Mouse (Mus musculus): Measurements from ENCODE around the gene Olfr418. TPM values are rescaled to one million over a fixed set of nuclear protein-coding genes. Genes with fewer than 3 reads are reported as not detected.
"Not testable (repeated sequence)": the region's sequence is repeated elsewhere in the genome, so short reads cannot be mapped to it uniquely, and the experiment has no call there.

Gene Olfr418
- polyA plus RNA-seq (2016; fragmentation: Nextera tagmentation; extraction: Ambion mirVana), result not detected in 2 replicates

DNA sequence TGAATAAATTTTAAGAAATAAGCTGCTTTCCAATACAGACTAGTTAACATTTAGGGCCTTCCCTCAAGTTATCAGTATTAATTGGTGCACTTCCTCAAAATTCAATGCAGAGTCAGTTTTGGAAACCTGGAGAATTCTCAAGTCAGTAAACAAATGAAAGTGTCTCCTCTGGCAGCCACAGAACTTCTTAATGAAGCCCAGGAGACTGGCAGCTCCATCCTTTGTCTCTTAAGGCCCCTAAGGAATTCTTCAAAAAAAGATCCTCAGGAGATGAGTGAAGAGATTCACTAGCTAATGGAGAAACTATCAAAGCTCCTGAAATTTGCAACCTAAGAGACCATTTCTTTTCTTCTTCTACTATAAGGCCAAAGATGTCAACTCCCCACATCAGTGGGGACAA is at the start of gene Olfr418:
TSS of gene Olfr418 (plus strand) at position 301 of the 400 bp plus-strand sequence.
- no peak for DNase-seq (ENCODE audit: low spot score)
- H3K4me3 ChIP-seq, result no peak within 1 kb of the TSS
- H3K4me1 ChIP-seq, result no peaks in the 10 kb centered on the region
- no peaks in the 10 kb centered on the region for H3K27me3 ChIP-seq (ENCODE audit: low read depth, poor library complexity, severe bottlenecking)
- no peaks in the 10 kb centered on the region for H3K36me3 ChIP-seq
- H3K9me3 ChIP-seq (replicated peaks), result no peaks in the 10 kb centered on the region
- H3K27ac ChIP-seq (replicated peaks), result no peak within 1 kb of the TSS

DNA sequence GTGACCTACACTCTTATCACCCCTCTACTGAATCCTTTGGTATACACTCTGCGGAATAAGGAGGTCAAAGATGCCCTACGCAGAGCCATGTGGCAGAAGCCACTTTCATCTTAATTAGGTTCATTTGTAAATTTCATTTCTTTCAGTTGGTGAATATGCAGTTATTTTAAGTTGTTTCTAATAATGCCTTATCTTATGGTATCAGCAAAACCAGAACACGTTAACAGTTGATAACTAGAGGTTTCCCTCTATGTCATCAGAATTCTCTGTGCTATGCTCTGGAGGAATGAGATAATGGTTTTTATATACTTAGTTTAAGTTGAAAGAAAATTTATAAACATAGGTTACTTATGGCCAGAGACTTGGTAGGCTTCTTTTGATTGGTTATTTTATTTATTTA is 49.3 kb upstream of the Olfr418 start:
- Histone ChIP-seq H3K9me3 (replicated peaks) (no peaks in the 10 kb centered on the region), H3K4me1 (no peaks in the 10 kb centered on the region), H3K27ac (replicated peaks) (no peak overlapping the region), H3K4me3 (no peak overlapping the region), H3K36me3 (no peaks in the 10 kb centered on the region), H3K27me3 (ENCODE audit: low read depth, poor library complexity, severe bottlenecking) (no peaks in the 10 kb centered on the region)
- 90% methylated on average over 3 of the region's 3 CpGs for WGBS
- no peak for DNase-seq (ENCODE audit: low spot score)

DNA sequence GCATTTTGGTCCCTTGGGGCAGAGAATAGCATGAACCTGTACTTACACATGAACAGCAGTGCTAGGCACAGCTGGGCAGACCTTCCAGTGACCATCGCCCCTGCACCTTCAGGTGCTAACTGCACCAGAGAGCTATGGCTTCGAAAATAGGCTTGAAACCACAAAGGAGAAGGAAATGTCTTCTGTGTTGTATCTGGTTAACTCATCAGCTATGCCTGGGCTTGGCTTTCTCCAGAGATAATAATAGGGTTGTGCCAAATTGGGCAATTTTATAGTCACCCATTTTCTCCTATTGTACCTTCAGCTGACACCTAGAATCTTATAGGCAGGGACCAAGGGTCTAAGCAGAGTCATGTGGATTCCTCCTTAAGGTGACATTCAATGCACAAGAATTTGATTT is 38.7 kb upstream of the Olfr418 start, which contains the start of gene Fcer1a:
TSS of gene Fcer1a (minus strand) at position 134 of the 400 bp plus-strand sequence.
- H3K4me3 ChIP-seq, result no peak within 1 kb of the TSS
- no peaks in the 10 kb centered on the region for H3K9me3 ChIP-seq (replicated peaks)
- H3K27ac ChIP-seq (replicated peaks), result no peak within 1 kb of the TSS
- H3K4me1 ChIP-seq, result no peaks in the 10 kb centered on the region
- H3K36me3 ChIP-seq, result no peaks in the 10 kb centered on the region
- no peaks in the 10 kb centered on the region for H3K27me3 ChIP-seq (ENCODE audit: low read depth, poor library complexity, severe bottlenecking)
- WGBS, result 94% methylated on average over 2 of the region's 2 CpGs
- no peak for DNase-seq (ENCODE audit: low spot score)

DNA sequence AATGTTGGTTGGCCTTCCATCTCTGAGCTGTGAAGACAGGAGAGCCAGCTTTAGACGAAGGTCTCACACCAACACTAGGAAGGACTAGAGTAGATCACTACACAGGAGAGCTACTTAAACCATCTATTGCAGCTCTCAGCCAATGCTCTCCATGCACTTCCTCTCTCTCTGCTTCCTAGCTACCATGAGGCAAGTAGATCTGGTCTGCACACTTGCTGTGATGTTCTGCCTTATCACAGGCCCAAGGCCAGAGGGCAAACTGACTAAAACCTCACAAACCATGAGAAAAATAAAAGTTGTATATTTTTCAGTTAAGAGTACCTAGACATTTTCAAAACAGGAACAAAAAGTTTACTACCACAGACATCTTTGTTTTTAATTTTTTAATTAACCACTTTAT is 28.8 kb upstream of the Olfr418 start:
- not testable (repeated sequence) for H3K27me3 ChIP-seq (ENCODE audit: low read depth, poor library complexity, severe bottlenecking); H3K4me1 ChIP-seq; H3K36me3 ChIP-seq; H3K9me3 ChIP-seq (replicated peaks); H3K4me3 ChIP-seq; H3K27ac ChIP-seq (replicated peaks); DNase-seq (ENCODE audit: low spot score)
- WGBS, result 87% methylated on average over 1 of the region's 1 CpGs

DNA sequence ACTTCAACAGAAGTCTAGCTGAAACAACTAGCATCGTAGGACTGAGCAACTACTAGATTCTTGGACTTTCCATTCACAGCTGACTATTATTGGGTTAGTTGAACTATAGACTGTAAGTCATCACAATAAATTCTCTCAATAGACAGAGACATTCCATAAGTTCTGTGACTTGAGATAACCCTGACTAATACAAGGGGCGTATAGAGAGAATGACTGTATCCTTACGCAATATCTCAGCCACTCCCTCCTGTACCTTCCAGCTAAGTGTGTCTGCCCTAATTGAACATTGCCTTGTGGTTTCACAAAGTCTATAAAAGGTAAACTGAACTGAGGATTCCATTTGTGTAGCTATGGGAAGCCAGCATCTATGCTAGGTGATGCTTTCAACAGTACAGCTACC is 15.9 kb upstream of the Olfr418 start:
- DNase-seq (ENCODE audit: low spot score), result no peak
- Histone ChIP-seq H3K36me3 (no peaks in the 10 kb centered on the region), H3K27ac (replicated peaks) (no peak overlapping the region), H3K27me3 (ENCODE audit: low read depth, poor library complexity, severe bottlenecking) (no peaks in the 10 kb centered on the region), H3K9me3 (replicated peaks) (no peaks in the 10 kb centered on the region), H3K4me3 (no peak overlapping the region), H3K4me1 (no peaks in the 10 kb centered on the region)
- 96% methylated on average over 3 of the region's 3 CpGs for WGBS

DNA sequence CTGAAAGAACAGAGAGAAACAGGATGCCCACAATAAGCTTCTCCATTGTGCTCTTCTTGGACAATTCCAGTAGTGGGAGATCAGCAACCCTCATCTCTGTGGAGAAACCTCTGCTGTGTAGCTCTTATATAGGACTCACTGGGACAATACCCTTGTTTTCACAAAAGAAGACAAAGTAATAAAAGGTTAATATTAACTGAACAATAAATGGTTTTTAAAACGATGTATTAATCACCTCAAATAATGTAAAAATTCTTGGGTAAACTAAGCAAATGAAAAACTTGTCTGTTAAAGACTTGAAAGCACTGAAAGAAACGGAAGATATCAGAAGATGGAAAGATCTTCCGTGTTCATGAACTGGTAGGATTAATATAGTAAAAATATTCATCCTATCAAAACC is 11.9 kb downstream of the Olfr418 start, which contains the start of gene Mptx2:
TSS of gene Mptx2 (minus strand) at position 101 of the 400 bp plus-strand sequence.
- Histone ChIP-seq H3K36me3 (no peaks in the 10 kb centered on the region), H3K27me3 (ENCODE audit: low read depth, poor library complexity, severe bottlenecking) (no peaks in the 10 kb centered on the region), H3K4me1 (no peaks in the 10 kb centered on the region), H3K27ac (replicated peaks) (no peak within 1 kb of the TSS), H3K9me3 (replicated peaks) (no peaks in the 10 kb centered on the region), H3K4me3 (no peak within 1 kb of the TSS)
- 77% methylated on average over 3 of the region's 3 CpGs for WGBS
- DNase-seq (ENCODE audit: low spot score), result no peak

DNA sequence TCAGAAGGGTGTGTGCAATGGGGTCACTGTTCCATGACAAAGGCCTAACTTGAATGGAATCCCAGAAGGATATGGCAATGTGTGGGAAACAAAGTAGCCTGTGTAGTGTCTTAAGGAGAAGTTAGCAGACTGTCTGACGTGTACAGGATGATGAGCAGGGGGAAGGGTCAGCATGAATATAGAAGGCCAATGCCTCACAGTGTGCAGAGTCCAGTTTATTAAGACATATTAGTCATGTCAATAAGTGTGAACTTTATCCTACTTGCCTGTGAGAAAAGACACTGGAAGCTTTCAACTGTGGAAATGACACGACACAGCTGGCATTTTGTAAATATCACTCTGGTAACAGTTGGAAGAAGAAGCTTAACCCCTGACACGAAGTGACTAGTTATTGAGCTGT is 37.0 kb downstream of the Olfr418 start:
- WGBS, result 67% methylated on average over 3 of the region's 3 CpGs
- DNase-seq (ENCODE audit: low spot score); H3K9me3 ChIP-seq (replicated peaks); H3K36me3 ChIP-seq; H3K4me3 ChIP-seq; H3K27ac ChIP-seq (replicated peaks); H3K27me3 ChIP-seq (ENCODE audit: low read depth, poor library complexity, severe bottlenecking); H3K4me1 ChIP-seq: not testable (repeated sequence)

DNA sequence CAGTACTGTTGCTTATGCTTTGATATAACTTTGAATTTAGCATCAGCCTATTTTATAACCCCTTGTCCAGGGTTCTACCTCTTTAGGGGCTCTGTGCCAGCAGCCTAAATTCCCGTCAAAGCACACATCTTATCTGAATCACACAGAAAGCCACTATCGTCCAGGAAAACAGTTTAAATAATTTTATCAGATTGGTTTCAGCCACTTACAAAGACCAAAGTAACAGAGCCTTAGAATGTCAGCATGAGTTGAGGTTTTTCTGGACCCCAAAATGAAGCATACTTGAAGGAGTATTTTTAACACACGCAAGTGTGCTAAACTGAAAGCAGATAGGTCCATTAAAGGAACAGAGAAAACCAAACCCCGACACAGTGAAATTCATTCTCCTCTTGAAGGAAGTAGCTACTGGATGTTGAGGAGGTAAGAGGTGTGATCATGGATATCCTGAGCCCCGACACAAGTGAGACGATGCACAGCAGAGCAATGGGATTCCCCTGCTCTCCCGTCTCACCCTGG is 47.8 kb downstream of the Olfr418 start:
- H3K27ac ChIP-seq (replicated peaks); H3K4me3 ChIP-seq; H3K9me3 ChIP-seq (replicated peaks); H3K4me1 ChIP-seq; H3K27me3 ChIP-seq (ENCODE audit: low read depth, poor library complexity, severe bottlenecking); DNase-seq (ENCODE audit: low spot score); H3K36me3 ChIP-seq: not testable (repeated sequence)
- 84% methylated on average over 7 of the region's 7 CpGs for WGBS

DNA sequence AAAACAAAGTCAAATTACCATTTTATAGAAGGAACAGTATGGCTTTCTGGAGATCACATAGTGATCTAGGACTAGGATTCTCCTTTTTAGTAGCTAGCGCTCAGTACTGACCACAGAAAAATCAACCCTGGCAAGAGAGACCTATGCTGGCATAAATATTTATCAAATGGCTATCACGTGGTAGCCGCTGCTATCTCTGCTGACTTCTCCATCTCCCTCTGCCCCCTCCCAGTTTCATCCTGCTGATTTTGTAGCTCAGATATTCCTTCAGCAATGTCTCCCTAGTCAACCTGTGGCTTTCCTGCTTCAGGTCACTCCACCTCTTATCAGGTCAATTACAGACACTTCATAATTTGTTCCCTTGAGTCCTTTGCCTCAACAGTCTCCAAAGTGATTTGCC is 49.9 kb downstream of the Olfr418 start:
- WGBS, result 95% methylated on average over 3 of the region's 3 CpGs
- no peak overlapping the region for H3K27ac ChIP-seq (replicated peaks)
- no peak overlapping the region for H3K4me3 ChIP-seq
- no peaks in the 10 kb centered on the region for H3K4me1 ChIP-seq
- H3K9me3 ChIP-seq (replicated peaks), result no peaks in the 10 kb centered on the region
- no peaks in the 10 kb centered on the region for H3K27me3 ChIP-seq (ENCODE audit: low read depth, poor library complexity, severe bottlenecking)
- H3K36me3 ChIP-seq, result no peaks in the 10 kb centered on the region
- DNase-seq (ENCODE audit: low spot score), result no peak

DNA sequence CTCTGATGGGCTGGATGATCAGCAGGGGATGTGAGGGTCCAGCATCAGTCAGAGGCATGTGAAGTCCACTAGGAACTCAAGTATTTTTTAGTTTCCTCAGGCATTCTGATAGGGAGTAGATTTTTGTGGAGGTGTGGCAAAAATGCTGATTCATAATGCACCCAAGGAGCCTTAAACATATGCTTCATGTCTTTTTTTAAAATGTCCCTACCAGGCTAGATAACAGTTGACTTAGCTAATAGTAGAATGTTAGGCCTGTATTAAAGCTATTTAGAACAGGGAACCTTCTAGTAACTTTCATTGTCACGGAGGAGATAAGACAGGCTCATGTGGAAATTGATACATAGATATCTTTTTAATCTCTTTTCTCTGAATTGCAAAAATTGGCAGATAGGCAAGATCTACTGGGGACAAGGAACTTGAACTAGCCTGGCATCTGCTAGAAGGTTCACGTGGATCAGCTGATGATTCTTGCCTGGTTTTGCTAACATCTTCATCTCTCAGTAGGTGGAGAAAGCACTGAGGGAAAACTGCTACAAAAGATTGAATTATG is 52.2 kb downstream of the Olfr418 start:
- H3K36me3 ChIP-seq, result no peaks in the 10 kb centered on the region
- no peaks in the 10 kb centered on the region for H3K27me3 ChIP-seq (ENCODE audit: low read depth, poor library complexity, severe bottlenecking)
- no peaks in the 10 kb centered on the region for H3K4me1 ChIP-seq
- DNase-seq (ENCODE audit: low spot score), result no peak
- WGBS, result 87% methylated on average over 2 of the region's 2 CpGs
- H3K27ac ChIP-seq (replicated peaks), result no peak overlapping the region
- H3K4me3 ChIP-seq, result no peak overlapping the region
- no peaks in the 10 kb centered on the region for H3K9me3 ChIP-seq (replicated peaks)

DNA sequence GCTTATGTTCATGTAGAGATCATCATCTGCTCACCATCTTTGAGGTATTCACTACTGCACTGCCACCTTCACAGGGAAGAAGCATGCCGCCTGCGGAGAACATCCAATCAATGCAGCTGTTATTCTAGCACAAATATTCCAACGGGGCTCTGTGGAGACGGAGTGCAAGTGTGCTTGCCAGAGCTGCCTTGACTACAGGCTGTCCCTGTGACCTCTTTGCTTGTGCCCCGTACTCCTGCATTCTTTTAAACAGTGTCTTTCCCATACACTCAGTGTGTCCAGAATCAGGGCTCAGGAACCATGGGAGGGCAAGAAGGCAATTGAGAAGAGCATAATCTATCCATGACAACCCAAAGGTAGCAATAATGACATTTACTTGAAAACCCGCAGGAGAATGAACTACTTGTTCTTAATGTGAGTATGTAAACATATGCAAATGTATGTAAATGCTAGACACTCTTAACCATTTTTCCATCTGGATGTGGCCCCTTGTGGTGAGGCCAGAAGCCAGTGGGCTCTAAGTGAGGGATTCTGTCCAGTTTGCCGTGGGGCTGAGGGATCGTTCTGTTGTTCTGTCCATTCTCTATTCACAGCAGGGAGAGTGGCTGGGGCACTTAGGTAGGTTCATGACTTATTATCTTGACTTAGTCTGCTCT is 55.9 kb downstream of the Olfr418 start:
- Histone ChIP-seq H3K27me3 (ENCODE audit: low read depth, poor library complexity, severe bottlenecking) (no peaks in the 10 kb centered on the region), H3K36me3 (no peaks in the 10 kb centered on the region), H3K27ac (replicated peaks) (no peak overlapping the region), H3K9me3 (replicated peaks) (no peaks in the 10 kb centered on the region), H3K4me1 (no peaks in the 10 kb centered on the region), H3K4me3 (no peak overlapping the region)
- DNase-seq (ENCODE audit: low spot score), result no peak
- 77% methylated on average over 8 of the region's 8 CpGs for WGBS

DNA sequence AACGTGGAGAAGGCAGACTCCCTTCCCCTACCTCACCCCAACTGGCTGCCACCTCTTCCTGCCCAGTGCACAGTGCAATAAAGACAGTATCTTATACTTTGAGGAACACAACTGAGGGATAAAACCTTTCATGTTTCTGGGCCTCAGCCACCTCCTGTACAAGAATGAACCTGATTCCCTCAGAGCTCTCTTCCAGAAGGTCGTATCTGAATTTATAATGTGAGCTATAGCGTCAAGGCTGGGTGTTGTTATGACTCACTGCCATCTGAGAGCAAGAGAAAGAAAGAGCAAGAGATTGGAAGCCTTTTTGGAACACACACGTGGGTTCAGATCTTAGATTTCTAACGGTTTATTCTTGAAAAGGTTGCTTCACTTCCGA is 56.4 kb downstream of the Olfr418 start:
- H3K4me1 ChIP-seq, result no peaks in the 10 kb centered on the region
- H3K27me3 ChIP-seq (ENCODE audit: low read depth, poor library complexity, severe bottlenecking), result no peaks in the 10 kb centered on the region
- no peaks in the 10 kb centered on the region for H3K9me3 ChIP-seq (replicated peaks)
- no peak overlapping the region for H3K4me3 ChIP-seq
- no peak for DNase-seq (ENCODE audit: low spot score)
- no peak overlapping the region for H3K27ac ChIP-seq (replicated peaks)
- no peaks in the 10 kb centered on the region for H3K36me3 ChIP-seq
- WGBS, result 75% methylated on average over 6 of the region's 6 CpGs

Measured in midbrain, embryonic 10.5 days (tissue).